Mouse (Mus musculus) cerebral cortex, adult 2 months (tissue): ENCODE measurements around the gene Olfr1177-ps.

Experiments used
- WGBS: fragments of 180-500 bp; shearing (Covaris S2); methylation state at CpG from one replicate; pipeline ENCODE4 v1.1.7; 2018; 5-methylcytosine and 5-hydroxymethylcytosine counted together

Gene Olfr1177-ps

GRCm38 (mm10) chr2:88346392-88346791 is at the start of gene Olfr1177-ps:
TSS of gene Olfr1177-ps (minus strand) at chr2:88346492.
- WGBS, result 73% methylated on average over 1 of the region's 1 CpGs

- WGBS, result 79% methylated on average over 1 of the region's 1 CpGs
Measured at GRCm38 (mm10) chr2:88386762-88387161, 40.5 kb upstream of the Olfr1177-ps start, which contains the start of gene Olfr1178. TSS of gene Olfr1178 (plus strand) at chr2:88387062.

GRCm38 (mm10) chr2:88356304-88356703 is 10.0 kb upstream of the Olfr1177-ps start:
- WGBS, result 2% methylated on average over 2 of the region's 2 CpGs

GRCm38 (mm10) chr2:88336421-88336820 is 9.9 kb downstream of the Olfr1177-ps start, which contains the start of gene Olfr1176:
TSS of gene Olfr1176 (plus strand) at chr2:88336721.
- 68% methylated on average over 1 of the region's 1 CpGs for WGBS

- 87% methylated on average over 2 of the region's 2 CpGs for WGBS
Measured at GRCm38 (mm10) chr2:88327115-88327514, 19.2 kb downstream of the Olfr1177-ps start, which contains the start of gene Olfr1175-ps. TSS of gene Olfr1175-ps (minus strand) at chr2:88327215.

- 93% methylated on average over 4 of the region's 4 CpGs for WGBS
Measured at GRCm38 (mm10) chr2:88315035-88315434, 31.3 kb downstream of the Olfr1177-ps start, which contains the start of gene Olfr1174-ps. TSS of gene Olfr1174-ps (minus strand) at chr2:88315135.
